Mouse (Mus musculus) neural tube, embryonic 13.5 days (tissue): ENCODE results near the gene Srp14. TPM values are rescaled to one million over a fixed set of nuclear protein-coding genes. Genes with fewer than 3 reads are reported as not detected.
A peak's percentile ranks its signal among the peaks of the same experiment; 100 is the strongest.

Experiments used
- ATAC-seq: fragments of 200-750 bp; cut with Nextera tagmentation; 2 replicates; pipeline ENCODE4 v1.8.0; 2017; ENCODE audit warnings: low read depth, mild to moderate bottlenecking, moderate TSS enrichment, moderate library complexity
- H3K27ac ChIP-seq: fragments of 300-500 bp; sonication (generic); replicated peaks from 2 replicates; pipeline ENCODE4 v1.5.1; 2015; ENCODE audit warnings: moderate library complexity, mild to moderate bottlenecking, inconsistent platforms
- H3K27me3 ChIP-seq: fragments of 300-500 bp; sonication (generic); 2 replicates; pipeline ENCODE4 v1.6.1; 2015; ENCODE audit warnings: mild to moderate bottlenecking, inconsistent platforms
- H3K36me3 ChIP-seq: fragments of 300-500 bp; sonication (generic); 2 replicates; pipeline ENCODE4 v1.6.1; 2015; ENCODE audit warnings: mild to moderate bottlenecking, inconsistent platforms
- H3K4me1 ChIP-seq: fragments of 300-500 bp; sonication (generic); replicated peaks from 2 replicates; pipeline ENCODE4 v1.6.1; 2015; ENCODE audit warnings: inconsistent platforms
- H3K4me2 ChIP-seq: fragments of 300-500 bp; sonication (generic); 2 replicates; pipeline ENCODE4 v1.6.1; 2015; ENCODE audit warnings: inconsistent platforms, mild to moderate bottlenecking, moderate library complexity
- H3K4me3 ChIP-seq: fragments of 300-500 bp; sonication (generic); 2 replicates; pipeline ENCODE4 v1.5.1; 2015; ENCODE audit warnings: mild to moderate bottlenecking, inconsistent platforms
- H3K9ac ChIP-seq: fragments of 300-500 bp; sonication (generic); 2 replicates; pipeline ENCODE4 v1.6.1; 2015; ENCODE audit warnings: moderate library complexity, mild to moderate bottlenecking, inconsistent platforms
- H3K9me3 ChIP-seq: fragments of 300-500 bp; sonication (generic); 2 replicates; pipeline ENCODE4 v1.6.1; 2016; ENCODE audit warnings: inconsistent platforms
- WGBS: fragments of 180-500 bp; shearing (Covaris S2); methylation state at CpG from one replicate; pipeline ENCODE4 v1.1.7; 2015; 5-methylcytosine and 5-hydroxymethylcytosine counted together
- polyA plus RNA-seq: library from polyadenylated mRNA; unstranded; fragments of >200 nt; fragmentation: Nextera tagmentation; extraction: Ambion mirVana; gene quantifications from 2 replicates; pipeline ENCODE4 v1.2.1, GENCODE M21; 2015

Gene Srp14
- polyA plus RNA-seq, 1 experiment from 2014 or later: 393 TPM

DNA sequence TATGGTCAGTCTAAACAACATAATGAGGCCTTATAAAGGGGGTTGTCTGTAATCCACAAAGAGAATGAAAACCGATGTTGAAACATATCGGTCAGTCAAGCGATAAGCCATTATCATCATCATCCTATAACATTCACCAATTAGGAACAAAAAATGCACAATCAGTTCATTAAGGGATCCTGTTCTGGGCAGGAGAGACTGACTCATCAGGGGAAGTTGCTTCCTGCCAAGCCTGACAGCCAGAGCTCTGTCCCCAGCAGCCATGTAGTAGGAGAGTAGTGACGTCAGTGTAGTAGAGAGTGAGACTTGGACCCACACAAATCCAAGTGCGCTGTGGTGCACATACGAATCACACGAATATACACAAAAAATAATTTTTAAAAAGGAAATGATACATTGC lies 27.6 kb upstream of the Srp14 start:
- no peak overlapping the region for H3K4me2 ChIP-seq
- H3K9ac ChIP-seq: no peak overlapping the region
- H3K27ac ChIP-seq: no peak overlapping the region
- WGBS: 90% methylated on average over 7 of the region's 7 CpGs
- H3K9me3 ChIP-seq: no peaks in the 10 kb centered on the region; the same call in 1 of the 2 replicates
- H3K36me3 ChIP-seq: no peaks in the 10 kb centered on the region
- H3K4me3 ChIP-seq: no peak overlapping the region
- ATAC-seq: no peak
- peaks cover 32% of the 10 kb centered on the region for H3K4me1 ChIP-seq
- peaks cover 1% of the 10 kb centered on the region; the same call in 1 of the 2 replicates for H3K27me3 ChIP-seq

DNA sequence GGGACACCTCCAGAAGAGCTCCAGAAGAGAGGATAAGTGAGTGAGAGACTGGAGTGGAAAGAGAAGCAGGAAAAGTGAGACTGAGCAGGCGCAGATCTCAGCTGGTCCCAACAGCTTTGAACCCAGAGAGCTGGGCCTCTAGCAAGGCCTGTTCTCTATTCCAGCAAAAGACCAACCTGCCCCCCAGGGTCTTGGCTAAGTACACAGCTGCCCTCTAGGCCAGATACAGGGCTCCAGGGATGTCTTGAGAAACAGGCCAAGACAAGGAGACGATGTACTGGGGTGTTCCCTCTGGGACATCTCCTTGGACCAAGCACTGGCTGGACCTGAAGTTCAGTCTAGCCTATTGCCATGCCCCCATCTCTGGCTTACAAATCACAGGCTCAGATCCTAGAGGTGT lies 20.7 kb upstream of the Srp14 start:
- H3K4me2 ChIP-seq: no peak overlapping the region
- WGBS: 80% methylated on average over 2 of the region's 2 CpGs
- H3K27me3 ChIP-seq: no peaks in the 10 kb centered on the region
- H3K9me3 ChIP-seq: no peaks in the 10 kb centered on the region; the same call in 1 of the 2 replicates
- H3K4me1 ChIP-seq: peaks cover 19% of the 10 kb centered on the region
- peak overlapping the region; percentile 65; the same call in 1 of the 2 replicates for H3K27ac ChIP-seq
- H3K36me3 ChIP-seq: no peaks in the 10 kb centered on the region
- no peak for ATAC-seq
- H3K9ac ChIP-seq: no peak overlapping the region
- no peak overlapping the region for H3K4me3 ChIP-seq

DNA sequence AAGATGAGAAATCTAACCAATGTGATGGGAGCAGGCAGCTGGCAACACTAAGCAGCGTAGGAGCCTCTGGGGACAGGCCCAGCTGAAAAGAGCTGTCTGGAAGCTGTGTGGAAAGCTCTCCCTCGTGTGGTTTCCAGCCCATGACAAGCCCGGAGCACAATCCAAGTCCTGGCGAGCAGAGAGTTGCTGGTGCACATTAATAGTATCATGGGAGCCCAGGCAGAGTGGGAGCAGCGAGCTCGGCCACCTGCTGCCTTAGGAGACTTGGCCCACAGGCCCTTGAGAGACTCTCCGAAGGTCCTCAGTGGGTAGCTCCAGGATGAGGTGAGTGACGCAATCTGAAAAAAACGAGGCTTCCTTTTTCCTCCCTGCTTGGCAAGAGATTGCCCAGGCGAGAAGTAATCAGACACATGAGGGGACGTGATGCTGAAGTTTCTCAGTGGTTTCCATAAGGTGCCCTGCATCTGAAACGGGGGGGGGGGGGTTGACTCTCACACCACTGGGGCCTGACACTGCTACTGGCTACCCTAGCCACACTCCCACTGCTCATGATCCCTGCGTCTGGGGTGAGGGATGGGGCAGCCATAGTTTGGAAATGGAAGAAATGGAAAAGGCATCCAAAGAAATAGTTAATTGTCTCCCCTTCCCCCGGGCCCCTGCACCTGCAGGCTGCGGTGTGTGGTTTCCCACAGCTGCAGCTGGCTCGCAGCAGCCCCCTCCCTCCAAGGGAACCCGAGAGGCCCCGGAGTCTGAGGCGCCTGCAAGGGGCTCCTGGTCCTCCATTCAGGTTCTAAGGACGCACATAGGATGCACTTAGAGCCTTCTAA lies 19.8 kb upstream of the Srp14 start:
- H3K9ac ChIP-seq: no peak overlapping the region
- no peaks in the 10 kb centered on the region for H3K36me3 ChIP-seq
- 36% methylated on average over 20 of the region's 20 CpGs for WGBS
- no peaks in the 10 kb centered on the region for H3K27me3 ChIP-seq
- H3K4me1 ChIP-seq: peaks cover 19% of the 10 kb centered on the region
- H3K27ac ChIP-seq: peak overlapping the region; percentile 65
- H3K4me3 ChIP-seq: no peak overlapping the region
- H3K4me2 ChIP-seq: no peak overlapping the region
- ATAC-seq: peak; percentile 70
- no peaks in the 10 kb centered on the region for H3K9me3 ChIP-seq

DNA sequence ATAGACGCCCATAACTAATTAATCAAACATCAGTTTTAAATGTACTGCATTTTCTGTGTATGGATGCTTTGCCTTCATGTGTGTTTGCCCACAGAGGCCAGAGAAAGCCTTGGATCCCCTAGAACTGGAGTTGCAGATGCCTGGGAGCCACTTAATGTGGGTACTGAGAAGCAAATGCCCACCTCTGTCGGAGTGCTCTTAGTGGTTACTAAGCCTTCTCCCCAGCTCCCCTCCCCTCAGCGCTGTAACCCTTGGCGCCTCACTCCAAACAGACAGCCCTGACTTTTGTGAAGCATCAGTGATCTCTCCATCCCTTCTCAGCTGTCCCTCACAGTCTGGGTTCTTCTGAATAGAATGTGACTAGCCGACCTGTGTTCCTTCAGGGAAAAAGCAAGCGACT lies 19.0 kb upstream of the Srp14 start:
- H3K27ac ChIP-seq: peak overlapping the region; percentile 65; the same call in 1 of the 2 replicates
- WGBS: 88% methylated on average over 6 of the region's 6 CpGs
- no peak overlapping the region for H3K9ac ChIP-seq
- no peaks in the 10 kb centered on the region for H3K36me3 ChIP-seq
- no peaks in the 10 kb centered on the region for H3K27me3 ChIP-seq
- H3K9me3 ChIP-seq: no peaks in the 10 kb centered on the region
- no peak for ATAC-seq
- no peak overlapping the region for H3K4me3 ChIP-seq
- no peak overlapping the region for H3K4me2 ChIP-seq
- peaks cover 19% of the 10 kb centered on the region for H3K4me1 ChIP-seq

DNA sequence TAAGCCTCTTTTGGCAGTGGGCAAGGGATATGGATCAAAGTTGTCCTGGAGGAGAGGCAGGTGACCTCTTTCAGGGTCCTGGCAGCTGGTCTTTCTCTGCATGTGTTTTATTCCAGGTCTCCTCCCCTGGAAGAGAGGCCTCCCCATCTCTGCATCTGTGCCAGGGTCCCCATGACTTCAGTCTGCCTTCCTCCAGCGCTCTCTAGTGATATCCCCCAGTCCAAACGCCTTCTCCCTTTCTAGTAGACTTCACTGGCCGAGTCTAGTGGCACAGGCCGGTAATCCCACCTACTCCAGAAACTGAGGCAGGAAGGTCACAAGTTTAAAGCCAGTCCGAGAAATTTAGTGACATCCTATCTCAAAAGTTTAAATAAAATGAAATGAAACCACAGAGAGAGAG lies 18.4 kb upstream of the Srp14 start:
- WGBS: 86% methylated on average over 5 of the region's 5 CpGs
- Histone ChIP-seq H3K27ac (no peak overlapping the region; the same call in 1 of the 2 replicates), H3K27me3 (no peaks in the 10 kb centered on the region), H3K9ac (no peak overlapping the region), H3K4me1 (peaks cover 19% of the 10 kb centered on the region), H3K4me2 (no peak overlapping the region), H3K4me3 (no peak overlapping the region), H3K36me3 (no peaks in the 10 kb centered on the region), H3K9me3 (no peaks in the 10 kb centered on the region)
- ATAC-seq: no peak

DNA sequence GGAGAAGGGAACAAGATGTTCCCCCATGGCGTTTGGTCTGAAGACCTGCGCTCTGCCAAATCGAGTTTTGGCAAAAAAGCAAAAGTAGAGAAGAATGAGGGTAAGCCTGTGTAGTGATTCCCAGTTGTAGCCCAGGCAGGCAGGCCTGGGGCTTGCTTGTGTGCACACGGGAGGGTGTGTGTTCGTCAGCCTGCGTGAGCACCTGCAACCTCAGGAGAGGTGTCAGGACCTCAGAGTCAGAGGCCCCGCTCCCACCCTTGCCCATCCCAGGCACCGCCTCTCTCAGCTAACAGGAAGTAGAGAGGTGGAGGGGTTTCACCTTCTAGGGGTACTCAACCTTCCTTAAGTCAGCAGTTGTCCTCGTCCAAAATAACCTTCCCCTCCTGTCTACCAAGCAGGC lies 15.5 kb upstream of the Srp14 start:
- 78% methylated on average over 9 of the region's 9 CpGs for WGBS
- Histone ChIP-seq H3K4me1 (peaks cover 34% of the 10 kb centered on the region), H3K27ac (no peak overlapping the region), H3K4me3 (no peak overlapping the region), H3K36me3 (no peaks in the 10 kb centered on the region), H3K4me2 (no peak overlapping the region), H3K9me3 (no peaks in the 10 kb centered on the region), H3K9ac (no peak overlapping the region), H3K27me3 (no peaks in the 10 kb centered on the region)
- ATAC-seq: no peak

DNA sequence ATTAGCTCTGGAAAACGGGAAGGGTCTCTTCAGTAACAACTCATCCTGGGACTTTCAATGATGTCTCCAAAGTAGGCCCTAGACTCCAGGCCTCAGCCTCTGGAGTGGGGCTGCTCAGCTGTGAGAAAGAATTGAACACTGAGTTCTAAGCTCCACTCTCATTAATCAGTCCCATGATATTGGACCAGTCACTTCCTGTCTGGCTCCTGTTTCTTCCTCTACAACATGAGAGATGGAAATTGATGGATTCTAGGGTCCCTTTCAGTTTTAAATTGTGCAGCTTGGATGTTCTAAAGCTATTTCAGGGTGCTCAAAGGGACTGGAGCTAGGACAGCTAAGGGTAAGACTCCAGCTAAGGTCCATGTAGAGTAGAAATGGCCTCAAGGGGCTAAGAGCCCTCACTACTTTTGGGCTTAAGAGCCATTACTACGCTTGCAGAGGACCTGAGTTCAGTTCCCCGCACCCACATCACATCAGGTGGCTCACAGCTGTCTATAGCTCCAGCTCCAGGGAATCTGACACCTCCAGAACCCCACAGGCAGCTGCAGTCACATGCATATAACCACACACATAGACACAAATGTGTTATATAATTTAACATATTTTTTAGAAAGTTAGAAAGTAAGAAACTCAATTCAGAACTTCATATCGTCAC lies 12.4 kb upstream of the Srp14 start:
- Histone ChIP-seq H3K27me3 (no peaks in the 10 kb centered on the region), H3K4me3 (no peak overlapping the region), H3K27ac (no peak overlapping the region; the same call in 1 of the 2 replicates), H3K36me3 (no peaks in the 10 kb centered on the region), H3K9me3 (no peaks in the 10 kb centered on the region), H3K9ac (no peak overlapping the region), H3K4me1 (peaks cover 21% of the 10 kb centered on the region), H3K4me2 (no peak overlapping the region)
- whole genome bisulfite sequencing: 74% methylated on average over 4 of the region's 4 CpGs
- ATAC-seq: no peak

DNA sequence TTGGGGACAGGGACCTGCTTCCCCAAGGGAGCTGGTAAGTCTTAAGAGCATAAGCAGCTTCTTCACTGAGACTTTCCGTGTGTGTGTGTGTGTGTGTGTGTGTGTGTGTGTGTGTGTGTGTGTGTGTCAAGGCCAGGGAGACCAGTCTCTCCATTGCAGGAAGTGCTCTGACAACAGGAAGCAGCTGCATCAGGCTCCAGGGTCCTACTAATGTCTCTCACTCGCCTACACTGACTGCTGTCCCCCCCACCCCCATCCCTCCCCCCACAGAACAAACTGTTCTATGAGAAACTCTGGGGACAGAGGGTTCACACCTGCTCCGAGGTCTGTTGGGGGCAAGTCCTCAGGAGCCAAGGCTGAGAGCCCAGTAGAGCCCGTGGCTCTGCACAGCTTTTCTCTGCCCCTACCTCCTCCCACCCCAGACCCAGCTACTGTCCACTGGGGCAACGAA lies 11.8 kb upstream of the Srp14 start:
- H3K27me3 ChIP-seq: no peaks in the 10 kb centered on the region
- H3K9me3 ChIP-seq: no peaks in the 10 kb centered on the region
- no peak overlapping the region for H3K9ac ChIP-seq
- no peak overlapping the region for H3K4me3 ChIP-seq
- 51% methylated on average over 5 of the region's 5 CpGs for WGBS
- H3K27ac ChIP-seq: no peak overlapping the region; the same call in 1 of the 2 replicates
- peaks cover 21% of the 10 kb centered on the region for H3K4me1 ChIP-seq
- no peak for ATAC-seq
- H3K36me3 ChIP-seq: no peaks in the 10 kb centered on the region
- H3K4me2 ChIP-seq: no peak overlapping the region

DNA sequence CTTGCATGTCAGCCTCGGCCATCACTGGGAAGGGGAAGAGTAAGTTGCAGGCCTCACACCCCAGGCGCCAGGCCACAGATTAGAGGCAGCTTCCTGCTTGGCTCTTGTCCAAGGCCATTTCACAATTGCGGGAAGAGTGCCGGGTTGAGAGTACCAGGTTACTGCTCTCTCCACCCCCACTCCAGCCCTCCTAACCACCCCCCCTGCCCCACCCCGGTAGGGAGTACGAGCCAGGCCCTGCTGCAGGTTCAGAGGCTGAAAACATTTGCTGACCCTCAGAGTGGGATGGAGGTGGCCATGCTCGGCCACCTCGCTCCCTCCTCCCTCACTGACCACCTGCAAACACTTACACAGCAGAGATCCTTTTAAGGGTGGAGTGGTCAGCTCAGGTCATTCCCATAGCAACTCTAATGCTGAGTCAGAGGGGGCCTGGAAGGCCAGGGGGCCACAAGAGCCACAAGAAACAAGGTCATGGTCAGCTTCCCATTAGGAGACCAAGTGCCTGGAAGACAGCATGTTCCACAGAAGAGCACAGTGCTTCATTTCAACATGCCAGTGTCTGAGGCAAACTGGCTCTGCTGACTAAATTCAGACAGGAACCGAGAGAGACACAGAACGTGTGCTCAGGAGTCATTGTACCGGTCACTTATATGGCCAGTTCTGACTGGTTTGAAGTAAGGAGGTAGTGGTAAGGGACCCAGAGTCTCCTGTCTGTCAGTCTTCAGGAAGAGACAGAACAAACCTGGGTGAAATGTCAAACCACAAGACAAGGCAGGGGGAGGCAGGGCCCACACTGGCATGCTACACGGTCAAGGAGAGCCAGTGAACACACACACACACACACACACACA lies 11.0 kb upstream of the Srp14 start:
- no peak overlapping the region for H3K27ac ChIP-seq
- 53% methylated on average over 12 of the region's 12 CpGs for WGBS
- no peaks in the 10 kb centered on the region for H3K36me3 ChIP-seq
- no peaks in the 10 kb centered on the region for H3K27me3 ChIP-seq
- no peak overlapping the region for H3K4me3 ChIP-seq
- H3K4me2 ChIP-seq: no peak overlapping the region
- H3K4me1 ChIP-seq: peaks cover 21% of the 10 kb centered on the region
- H3K9ac ChIP-seq: no peak overlapping the region
- no peak for ATAC-seq
- H3K9me3 ChIP-seq: no peaks in the 10 kb centered on the region

DNA sequence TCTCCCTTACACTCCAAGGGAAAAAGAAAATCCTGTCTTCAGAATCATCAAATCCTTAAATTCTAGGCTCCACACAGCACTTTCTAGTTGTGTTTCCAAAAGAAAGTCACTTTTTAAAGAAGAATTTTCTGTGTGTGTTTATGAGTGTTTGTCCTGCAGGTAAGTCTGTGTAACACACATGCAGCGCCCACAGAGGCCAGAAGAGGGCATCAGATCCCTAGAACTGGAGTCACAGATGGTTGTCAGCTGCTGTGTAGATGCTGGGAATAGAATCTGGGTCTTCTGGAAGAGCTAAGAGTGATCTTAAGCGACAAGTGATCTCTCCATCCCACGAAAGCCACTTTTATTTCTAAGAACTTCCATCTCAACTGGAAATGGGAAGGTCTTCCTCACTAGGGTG lies 8.3 kb upstream of the Srp14 start:
- H3K4me3 ChIP-seq: no peak overlapping the region
- H3K9ac ChIP-seq: no peak overlapping the region
- peaks cover 21% of the 10 kb centered on the region for H3K4me1 ChIP-seq
- H3K9me3 ChIP-seq: no peaks in the 10 kb centered on the region
- no peak for ATAC-seq
- no peak overlapping the region for H3K4me2 ChIP-seq
- WGBS: 68% methylated on average over 3 of the region's 3 CpGs
- no peak overlapping the region for H3K27ac ChIP-seq
- H3K27me3 ChIP-seq: no peaks in the 10 kb centered on the region
- no peaks in the 10 kb centered on the region for H3K36me3 ChIP-seq

DNA sequence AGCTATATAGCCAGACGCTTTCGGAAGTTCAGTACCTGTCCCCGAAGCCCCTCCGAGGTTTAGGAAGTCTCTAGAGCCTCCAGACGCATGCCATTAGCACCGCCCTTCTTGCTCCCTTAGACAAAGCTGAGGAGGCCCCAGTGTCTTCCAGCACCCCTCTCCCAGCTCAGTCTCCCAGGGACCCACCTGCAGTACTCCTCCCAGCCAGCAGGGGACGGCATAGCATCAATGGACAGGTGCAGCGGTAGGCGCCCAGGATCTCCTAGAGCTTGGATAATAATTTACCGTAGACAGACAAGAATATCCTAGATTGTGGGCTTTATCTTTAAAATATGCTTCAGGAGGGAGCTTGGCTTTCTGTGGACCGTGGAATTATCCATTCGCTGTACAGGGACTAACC lies 7.4 kb upstream of the Srp14 start:
- H3K9me3 ChIP-seq: no peaks in the 10 kb centered on the region
- no peak overlapping the region for H3K9ac ChIP-seq
- WGBS: 18% methylated on average over 12 of the region's 12 CpGs
- ATAC-seq: 0 out of 2 replicates have a peak, but pooled peaks have one; percentile 45
- peaks cover 21% of the 10 kb centered on the region for H3K4me1 ChIP-seq
- no peaks in the 10 kb centered on the region for H3K27me3 ChIP-seq
- H3K4me3 ChIP-seq: no peak overlapping the region
- no peak overlapping the region for H3K27ac ChIP-seq
- H3K4me2 ChIP-seq: no peak overlapping the region
- no peaks in the 10 kb centered on the region for H3K36me3 ChIP-seq

DNA sequence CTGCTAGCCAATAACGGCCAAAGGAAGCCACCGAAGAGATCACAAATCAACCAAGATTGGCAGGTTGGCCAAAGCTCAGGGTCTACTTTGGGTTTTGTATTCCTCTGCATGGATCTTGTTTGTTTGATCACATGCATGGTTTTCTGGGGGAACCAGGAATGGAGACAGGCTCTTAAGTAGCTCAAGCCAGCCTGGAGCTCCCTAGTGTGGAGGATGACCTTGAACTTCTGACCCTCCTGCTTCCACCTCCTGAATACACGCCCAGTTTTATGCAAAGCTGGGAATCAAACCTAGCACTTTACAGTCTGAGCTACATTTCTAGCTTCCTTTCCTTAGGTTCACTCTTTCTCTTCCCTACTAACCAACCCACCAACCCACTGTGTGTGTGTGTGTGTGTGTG lies 5.9 kb upstream of the Srp14 start:
- Histone ChIP-seq H3K9ac (no peak overlapping the region), H3K27me3 (no peaks in the 10 kb centered on the region), H3K27ac (no peak overlapping the region), H3K4me3 (no peak overlapping the region), H3K4me2 (no peak overlapping the region), H3K4me1 (peaks cover 6% of the 10 kb centered on the region), H3K9me3 (no peaks in the 10 kb centered on the region), H3K36me3 (no peaks in the 10 kb centered on the region)
- 74% methylated on average over 3 of the region's 3 CpGs for WGBS
- ATAC-seq: no peak
